Mouse (Mus musculus) lung, postnatal 0 days (tissue): ENCODE data around the gene Slc10a7.

Source experiments
- CTCF ChIP-seq: IDR thresholded peaks from 2 replicates; pipeline ENCODE4 v1.5.1; 2016; ENCODE audit warnings: antibody characterized with exemption, mild to moderate bottlenecking
- EP300 ChIP-seq: IDR thresholded peaks from 2 replicates; pipeline ENCODE4 v1.6.1; 2016; ENCODE audit warnings: antibody characterized with exemption, mild to moderate bottlenecking, control low read depth

DNA sequence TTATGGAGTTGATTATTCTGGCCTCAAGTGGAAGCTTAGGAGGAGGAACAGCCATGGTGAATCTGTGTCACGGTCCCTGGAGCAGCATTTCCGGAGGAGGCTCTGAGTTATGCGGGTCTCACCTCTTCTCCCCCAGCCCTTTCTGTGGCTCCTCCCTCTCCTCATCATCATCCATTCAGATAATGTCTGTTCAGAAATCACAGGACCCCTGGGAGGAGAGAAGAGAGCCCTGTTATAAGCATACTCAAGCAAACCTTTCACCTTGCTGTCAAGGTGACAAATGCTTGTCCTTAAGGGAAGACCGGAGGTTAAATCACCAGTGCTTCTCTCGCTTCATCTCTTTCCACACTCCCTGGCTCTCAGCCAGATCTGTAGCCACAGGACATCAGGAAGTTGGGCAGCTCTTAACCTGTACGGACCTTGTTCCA lies 86.3 kb downstream of the Slc10a7 start:
- TF ChIP-seq CTCF (no peak), EP300 (no peak)
